Mouse (Mus musculus) liver, postnatal 0 days (tissue): Measurements from ENCODE around the gene Sox6.

Experiments used
- CTCF ChIP-seq: sonication (generic); IDR thresholded peaks from 2 replicates; pipeline ENCODE4 v1.5.1; 2016; ENCODE audit warnings: antibody characterized with exemption, low read depth
- EP300 ChIP-seq: IDR thresholded peaks from 2 replicates; pipeline ENCODE4 v1.6.1; 2016; ENCODE audit warnings: antibody characterized with exemption, low read depth, mild to moderate bottlenecking

- TF ChIP-seq CTCF: no peak
- TF ChIP-seq EP300: no peak
Observed at GRCm38 (mm10) chr7:115669207-115670004, 369.2 kb downstream of the Sox6 start.
